Mouse (Mus musculus) CH12F3 (cell line): ENCODE measurements around the gene Mgst3.

ENCODE experiments used
- in situ Hi-C: fragments of 300-500 bp; cut with MboI; formaldehyde crosslinking; loops from 2 replicates; pipeline ENCODE4 v1.14.3; 2020; ENCODE audit warnings: low sequenced_read_pairs

Mgst3 gene

DNA sequence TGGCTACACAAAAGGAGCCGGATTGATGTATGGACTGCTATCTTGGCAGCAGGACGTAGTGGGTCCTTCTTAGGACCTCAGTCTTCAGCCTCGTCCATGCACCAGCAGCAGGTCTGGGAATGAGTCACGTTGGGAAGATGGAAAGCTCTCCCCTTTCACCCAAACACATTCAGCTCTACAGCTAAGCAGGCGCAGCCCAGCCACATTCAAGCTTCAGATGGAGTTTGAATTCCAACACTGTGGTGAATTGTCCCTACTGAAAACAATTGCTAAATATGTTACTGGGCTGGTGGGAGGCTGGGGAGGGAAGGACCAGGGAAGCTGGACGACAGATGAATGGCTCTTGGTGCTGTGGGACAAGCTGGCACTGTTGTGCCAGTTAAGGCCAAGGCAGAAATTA is 5.1 kb downstream of the Mgst3 start:
- in situ Hi-C loops: no loop called here

DNA sequence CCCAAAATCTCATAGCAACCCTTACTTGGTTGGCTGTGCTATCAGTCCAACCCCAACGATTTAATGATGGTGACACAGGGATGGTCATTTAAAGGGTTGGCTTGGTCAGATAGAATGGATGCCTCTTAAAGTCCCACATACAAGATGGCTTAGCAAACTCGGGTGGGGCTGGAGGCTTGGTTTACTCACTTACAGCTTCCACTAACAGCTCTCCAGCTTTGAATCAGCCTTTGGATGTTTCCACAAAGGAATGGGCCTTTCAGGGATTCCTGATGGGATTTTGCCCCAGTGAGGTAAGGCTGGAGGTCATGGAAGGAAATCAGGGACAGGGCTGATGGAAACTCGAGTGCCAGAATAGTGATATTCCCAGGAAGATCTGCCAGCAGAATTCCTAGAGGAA is 5.8 kb downstream of the Mgst3 start:
- in situ Hi-C loops: no loop called here

DNA sequence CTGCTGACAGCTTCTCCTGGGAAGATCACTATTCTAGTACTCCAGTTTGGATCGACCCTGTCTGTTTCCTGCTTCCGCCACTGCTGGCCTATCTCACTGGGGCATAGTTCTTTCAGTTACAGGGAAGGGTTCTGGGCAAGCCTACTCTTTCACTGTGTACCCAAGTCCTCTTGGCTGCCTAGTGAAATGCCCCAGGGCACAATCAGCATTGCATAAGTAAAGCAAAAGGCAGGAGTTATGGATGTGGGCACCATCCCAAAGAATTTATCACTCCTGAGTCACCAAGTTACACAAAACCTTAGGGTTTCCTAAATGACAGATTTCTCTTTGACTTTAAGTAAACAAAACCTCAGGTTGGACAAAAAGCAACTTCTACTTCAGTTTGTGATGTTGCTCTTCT is 6.3 kb downstream of the Mgst3 start:
- in situ Hi-C loops: no loop called here

DNA sequence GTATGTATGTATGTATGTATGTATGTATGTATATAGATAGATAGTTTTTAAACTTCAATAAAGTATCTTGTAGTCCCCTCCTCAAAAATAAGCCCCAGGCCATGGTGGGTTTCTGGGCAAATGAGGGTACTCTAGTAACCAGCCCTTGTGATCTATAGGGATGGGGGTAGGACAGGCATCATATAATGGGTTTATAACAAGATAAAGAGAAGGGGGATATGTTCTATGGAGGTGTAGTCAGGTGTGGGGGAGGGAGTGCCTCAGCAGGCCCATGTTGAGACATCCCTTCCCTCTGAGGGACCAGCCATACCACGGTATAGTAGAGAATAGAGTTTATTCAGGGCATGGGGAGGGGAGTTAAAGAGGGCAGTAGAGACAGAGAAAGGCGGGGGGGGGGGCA is 7.2 kb downstream of the Mgst3 start:
- in situ Hi-C loops: no loop called here

DNA sequence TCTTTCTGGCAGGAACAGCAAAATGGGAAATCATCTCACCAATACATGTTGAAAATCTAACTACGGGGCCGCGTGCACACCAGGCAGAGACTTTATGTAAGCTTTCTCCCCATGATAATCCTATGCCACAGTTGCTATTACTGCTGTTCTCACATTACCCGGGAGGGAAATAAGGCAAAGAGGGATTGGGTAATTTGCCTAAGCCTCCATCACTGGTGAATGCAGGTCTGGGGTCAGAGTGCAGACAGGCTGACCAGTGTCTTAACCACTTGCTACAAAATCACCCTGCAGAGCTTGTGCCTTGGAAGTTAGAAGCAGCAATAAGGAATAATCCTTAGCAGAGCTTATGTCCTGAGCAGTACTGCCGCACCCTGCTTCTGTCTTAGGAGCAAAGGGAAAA is 8.0 kb downstream of the Mgst3 start:
- in situ Hi-C loops: no loop called here

DNA sequence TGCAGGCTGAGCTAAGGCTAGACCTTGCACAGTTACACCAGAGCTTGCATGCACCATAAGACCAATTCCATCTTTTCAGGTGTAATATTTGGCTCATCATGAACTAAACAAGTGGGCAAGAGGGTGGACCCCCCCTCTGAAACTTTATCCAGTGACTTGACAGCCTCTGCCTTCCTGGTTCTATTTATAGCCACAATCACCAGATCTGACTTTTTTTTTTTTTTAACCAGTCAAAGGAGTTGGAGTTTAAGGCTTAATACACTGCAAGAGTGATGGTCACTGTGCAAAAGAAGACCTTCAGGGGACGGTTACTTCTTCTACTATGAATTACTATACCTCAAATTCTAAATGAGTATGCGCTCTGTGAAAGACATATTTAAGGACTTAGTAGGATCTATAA is 8.4 kb downstream of the Mgst3 start:
- in situ Hi-C loops: no loop called here

DNA sequence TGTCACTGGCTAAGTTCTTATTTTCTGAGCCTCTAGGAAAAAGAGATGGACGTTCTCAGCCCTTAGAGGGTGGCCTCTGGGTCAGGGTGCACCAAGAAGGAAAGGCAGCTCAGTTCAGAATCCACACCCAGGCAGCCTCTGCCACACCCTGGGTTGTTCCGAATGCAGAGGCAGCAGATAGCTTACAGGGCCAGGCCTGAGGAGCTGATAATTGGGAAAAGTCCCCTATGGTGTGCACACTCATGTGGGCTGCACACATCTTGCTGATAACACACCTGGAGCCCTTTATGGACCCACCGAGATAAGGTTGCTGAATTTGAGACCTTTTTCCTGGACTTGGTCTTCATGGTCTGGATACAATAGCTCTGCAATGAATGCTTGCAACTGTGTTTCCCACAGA is 9.5 kb downstream of the Mgst3 start:
- in situ Hi-C loops: no loop called here

DNA sequence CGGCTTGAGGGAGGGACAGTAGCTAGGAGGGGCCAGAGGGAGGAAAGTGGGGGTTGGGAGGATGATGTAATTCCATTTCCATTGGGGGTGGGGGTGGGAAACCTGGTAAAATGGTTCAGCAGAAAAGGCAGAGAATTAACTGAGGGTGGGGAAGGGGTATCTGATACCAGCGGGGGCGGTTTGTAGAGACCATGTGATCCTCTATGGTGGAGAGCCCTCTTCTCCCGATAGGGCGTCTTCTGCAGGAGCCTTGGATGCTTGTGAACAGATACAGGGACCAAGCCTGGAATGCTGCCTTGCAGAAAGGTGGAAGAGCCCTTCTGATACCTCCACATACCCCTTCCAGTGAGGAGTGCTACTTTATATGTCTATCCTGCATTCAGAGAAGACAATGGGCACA is 10.5 kb downstream of the Mgst3 start:
- in situ Hi-C loops: no loop called here

DNA sequence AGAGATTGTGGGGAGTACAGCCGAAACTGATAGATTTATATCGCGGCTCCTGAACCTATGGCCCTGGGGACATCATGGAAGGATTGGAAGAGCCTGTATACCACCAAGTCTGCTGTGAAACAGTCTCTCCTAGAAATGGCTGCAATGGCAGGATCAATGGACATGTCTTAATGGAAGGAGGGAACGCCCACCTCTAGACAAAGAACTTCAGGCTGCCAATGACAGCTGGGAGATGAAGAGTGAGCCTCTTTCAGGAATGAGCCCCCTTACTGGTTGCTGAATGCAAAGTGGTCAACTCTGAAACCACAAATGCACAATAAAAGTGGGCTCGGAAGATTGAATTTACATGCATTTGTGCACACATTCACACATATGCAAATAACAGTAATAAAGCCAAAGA is 10.9 kb downstream of the Mgst3 start:
- in situ Hi-C loops: no loop called here

DNA sequence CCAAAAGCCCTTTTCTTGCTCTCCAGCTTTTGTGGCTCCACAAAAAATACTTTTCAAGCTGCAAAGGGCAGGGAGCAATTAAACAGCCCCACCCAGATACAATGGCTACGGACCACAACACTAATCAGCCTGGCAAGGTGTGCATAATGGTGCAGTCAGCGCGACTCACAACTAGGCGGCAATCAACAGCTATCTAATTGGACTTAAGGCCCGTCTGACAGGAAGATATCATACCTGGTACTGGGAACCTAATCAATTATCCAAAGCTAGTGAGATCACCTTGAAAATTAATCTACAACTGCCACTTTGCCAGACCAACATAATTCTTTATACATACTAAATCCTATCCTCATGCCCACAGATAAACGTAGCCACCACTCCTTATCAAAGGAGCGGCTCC is 11.3 kb downstream of the Mgst3 start:
- in situ Hi-C loops: no loop called here

DNA sequence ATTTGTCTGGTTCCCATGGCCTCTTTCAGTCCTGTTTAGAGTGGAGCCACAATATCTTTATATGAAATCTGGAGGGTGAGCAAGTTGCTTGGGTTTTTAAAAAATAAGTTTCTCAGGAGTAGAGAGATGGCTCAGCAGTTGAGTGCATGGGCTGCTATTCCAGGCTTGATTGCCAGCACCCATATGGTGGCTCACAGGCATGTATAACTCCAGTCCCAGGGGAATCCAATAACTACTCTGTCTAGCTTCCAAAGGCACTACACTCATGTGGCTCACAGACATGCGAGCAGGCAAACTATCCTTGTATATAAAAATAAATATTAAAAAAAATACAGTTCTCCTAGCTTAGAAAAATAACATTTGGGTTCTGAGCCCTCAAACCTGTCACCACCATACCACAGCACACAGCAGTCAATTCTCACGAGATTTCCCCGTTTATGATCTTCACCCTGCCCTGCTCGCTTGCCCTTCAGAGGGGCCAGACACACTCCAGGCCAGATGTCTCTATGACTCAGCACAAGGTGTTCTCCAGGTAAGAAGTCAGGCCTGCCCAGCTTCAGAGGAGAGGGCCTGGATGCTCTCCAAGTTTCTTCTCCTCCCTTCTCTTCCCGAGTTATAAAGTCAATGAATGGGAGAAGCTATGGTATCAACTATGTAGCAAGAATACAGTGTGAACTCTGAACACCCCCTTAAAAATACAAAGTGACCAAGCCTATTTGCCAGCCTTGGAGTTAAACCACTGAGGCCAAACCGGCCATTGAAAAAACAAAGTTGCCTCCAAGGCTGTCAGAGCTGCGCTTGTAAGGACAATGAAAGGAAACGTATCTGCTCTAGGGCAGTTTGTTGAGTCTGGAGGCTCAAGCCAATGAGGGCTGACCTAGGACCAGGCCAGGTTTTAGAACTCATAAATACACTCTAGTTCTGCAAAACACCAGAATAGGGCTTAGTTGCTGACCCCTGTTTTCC is 12.3 kb downstream of the Mgst3 start:
- in situ Hi-C loops: no loop called here

DNA sequence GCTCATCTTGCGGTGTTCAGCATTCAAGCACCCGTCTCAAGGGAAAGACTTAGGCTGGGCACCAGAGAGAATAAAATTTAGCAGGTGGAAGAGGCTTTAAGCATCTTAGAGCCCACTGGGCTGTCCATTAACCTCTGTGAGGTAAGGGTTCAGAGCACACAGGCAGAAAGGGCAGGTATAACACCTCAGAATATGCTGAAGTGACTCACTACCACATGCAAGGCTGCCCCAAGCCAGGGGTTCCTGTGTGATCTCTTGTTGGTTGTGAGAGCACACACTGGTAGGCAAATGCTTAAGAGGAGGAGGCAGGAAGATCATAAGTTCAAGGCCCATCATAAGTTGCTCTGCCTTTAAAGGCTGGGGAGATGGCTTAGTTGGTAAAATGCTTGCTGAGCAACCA is 13.4 kb downstream of the Mgst3 start:
- in situ Hi-C loops: no loop called here

DNA sequence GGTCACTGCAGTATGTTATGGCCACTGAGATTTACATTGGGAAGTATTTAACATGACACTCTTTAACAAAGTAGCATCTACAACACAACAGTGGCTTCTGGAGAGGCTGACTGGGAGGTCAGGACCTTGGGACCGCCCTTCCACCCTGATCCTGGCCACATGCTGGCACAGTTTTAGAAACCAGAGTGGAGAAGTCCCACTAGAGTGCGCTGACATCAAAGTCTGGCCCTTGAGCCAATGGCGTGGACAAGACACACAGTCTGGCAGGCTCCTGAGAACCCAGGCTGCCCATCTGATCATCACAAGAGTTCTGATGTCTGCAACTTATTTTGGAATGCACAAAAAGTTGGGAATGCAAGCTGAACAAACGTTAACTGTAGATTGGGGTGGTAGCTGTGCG is 13.9 kb downstream of the Mgst3 start:
- in situ Hi-C loops: no loop called here

DNA sequence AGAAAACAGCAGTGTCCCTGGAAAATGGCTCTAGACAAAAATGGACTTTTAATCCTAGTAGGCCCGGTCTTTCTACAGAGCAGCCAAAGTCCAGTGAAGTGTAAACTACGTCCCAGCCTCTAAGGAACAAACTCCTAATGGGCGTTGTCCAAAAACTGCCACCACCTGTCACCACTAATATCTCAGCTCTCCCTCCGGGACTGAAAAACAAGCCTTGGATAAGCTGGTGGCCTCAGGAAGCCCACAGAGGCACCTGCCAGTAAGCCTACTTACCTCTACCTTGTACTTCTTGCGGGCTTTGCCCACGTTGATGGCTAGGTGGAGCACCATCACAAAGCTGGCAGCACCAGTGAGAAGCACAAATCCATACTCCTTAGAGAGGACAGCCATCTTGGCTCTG is 15.6 kb downstream of the Mgst3 start:
- in situ Hi-C loops: no loop called here

DNA sequence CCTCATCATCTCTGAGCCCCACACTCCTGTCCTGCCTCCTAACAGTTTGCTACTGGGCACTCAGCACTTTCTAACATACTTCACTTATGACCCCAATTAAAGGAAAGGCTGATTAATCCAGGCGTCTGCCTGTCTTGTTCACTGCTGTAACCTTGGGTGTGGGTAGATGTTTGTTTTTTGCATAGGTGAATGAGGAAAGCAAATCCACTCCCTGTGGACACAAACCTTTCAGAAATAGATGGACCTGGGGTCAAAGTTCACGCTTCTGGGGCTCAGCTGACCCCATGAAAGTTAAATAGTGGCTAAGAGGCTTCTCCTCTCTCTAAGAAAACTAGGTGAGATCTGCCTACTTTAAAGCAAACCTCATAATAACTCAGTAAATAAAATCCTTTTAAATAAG is 18.7 kb downstream of the Mgst3 start:
- in situ Hi-C loops: no loop called here

DNA sequence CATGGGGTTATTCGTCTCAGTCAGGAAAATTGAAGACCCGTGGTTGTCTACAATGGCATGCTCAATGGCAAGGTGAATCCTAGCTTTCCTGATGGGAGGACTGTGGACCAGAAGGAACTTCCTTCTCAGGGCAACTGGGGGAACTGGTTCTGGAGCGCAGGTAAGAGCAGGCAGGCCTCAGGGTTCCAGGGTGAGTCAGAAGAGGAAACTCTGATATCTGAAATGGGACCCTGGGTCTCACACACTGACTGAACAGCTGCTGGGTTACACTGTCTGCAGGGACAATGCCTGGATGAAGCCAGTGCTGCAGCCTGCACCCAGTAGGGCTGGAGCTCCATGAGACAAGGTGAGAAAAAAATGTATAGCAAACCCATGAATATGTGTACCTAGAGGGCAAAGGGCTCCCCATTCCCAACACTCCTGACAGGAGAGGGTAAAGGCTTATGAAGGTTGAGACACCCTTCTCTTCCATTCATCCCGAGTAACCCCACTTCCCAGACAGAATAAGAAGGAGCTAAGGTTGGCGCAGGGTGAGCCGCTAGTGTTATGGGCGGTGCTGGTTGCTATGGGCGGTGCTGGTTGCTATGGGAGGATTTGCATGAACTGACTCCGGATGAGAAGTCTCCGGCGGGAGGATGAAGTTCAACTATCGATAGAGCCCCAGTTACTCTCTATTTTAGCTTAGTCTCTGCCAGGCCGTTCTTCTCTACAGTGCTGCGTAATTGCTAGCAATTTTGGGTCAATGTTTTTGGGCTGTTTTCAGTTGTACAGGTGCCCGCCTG is 19.4 kb downstream of the Mgst3 start:
- in situ Hi-C loops: no loop called here

DNA sequence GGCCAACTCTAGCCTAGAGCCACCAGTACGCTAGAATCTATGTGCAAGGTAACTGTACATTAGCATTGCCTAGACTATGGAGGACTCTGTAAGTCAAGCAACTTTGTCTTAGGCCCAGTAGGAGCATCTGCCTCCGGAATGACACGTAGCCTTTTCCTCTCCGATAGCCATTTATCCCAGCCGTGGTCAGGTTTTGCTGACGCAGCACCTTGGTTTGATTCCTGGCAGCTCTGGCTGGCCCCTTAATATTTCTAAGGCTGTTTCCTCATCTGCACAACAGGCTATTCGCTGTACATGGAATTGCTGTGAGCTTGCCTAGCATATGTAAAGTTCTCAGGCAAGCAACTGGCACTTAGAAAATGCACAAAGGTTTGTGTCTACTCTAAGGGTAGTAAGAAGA is 20.9 kb downstream of the Mgst3 start:
- in situ Hi-C loops: no loop called here

DNA sequence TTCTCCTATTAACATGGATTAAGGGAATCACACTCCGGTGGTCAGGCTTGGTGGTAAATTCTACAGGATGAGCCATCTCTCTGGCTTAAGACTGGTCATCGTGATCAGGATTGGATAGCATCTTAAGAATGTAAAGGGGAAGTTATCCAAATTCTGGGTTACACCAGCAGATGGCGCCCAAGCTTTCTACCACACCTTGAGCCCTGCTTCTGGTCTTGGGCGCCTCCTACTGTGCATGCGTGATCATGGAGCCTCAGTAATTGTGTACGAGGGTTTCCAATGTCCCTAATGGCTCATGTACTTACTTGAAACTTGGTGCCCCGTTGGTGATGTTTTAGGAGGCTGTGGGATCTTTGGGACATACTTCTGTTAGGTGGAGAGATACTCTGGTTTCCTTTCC is 23.7 kb downstream of the Mgst3 start:
- in situ Hi-C loops: no loop called here

DNA sequence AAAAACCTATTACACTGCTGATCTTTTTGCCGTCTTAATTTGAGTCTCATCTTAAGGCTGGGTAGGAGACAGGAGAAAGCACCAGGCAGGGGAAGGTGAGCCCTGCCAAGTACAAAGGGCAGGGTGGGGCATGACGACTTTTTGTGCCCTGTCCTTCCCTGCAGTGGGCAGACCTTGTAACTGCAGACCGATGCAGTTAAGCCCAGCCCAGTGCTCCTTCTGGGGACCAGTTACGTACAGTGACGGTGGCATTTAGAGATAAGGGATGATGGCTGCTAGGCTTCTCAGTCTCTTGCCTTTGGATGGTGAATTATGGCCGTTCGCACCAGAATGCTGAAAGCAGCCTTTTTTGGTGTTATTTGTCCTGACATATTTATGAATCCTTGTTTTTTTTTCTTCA is 25.1 kb downstream of the Mgst3 start:
- in situ Hi-C loops: no loop called here

DNA sequence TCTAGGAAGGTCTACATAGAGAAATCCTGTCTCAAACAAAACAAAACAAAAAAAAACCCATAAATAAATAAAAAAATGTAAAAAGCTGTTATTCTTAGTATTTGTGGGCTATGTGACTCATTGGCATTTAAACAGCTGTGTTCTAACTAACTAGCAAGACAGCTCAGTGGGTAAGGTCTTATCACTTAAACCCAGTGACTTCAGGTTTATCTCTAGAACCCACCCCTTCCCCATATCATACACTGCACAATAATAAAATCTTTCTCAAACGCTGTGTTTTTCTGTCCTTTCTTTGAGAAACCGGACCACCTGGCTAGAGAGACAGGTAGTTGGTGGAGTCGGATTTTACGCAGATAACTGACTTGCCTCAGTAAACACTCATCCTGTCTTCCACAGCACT is 25.6 kb downstream of the Mgst3 start:
- in situ Hi-C loops: no loop called here

DNA sequence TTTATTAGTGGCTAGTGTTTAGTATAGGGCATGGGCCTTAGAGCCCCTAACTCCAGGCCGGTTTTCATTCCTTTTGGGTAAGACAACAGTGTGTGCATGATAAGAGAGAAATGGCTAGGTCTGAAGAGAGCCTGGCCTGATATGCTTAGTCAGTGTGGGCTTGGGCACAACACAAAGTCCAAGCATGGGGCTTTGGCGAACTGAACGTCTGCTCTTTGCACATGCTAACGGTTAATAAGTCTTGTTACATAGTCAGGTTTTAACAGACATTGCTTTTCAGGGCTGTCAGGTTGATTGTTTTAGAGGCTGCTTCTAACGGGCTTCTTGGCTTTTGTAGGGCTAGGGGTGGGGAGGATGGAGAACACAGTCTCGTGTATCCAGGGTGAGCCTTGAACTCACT is 27.0 kb downstream of the Mgst3 start:
- in situ Hi-C loops: no loop called here

DNA sequence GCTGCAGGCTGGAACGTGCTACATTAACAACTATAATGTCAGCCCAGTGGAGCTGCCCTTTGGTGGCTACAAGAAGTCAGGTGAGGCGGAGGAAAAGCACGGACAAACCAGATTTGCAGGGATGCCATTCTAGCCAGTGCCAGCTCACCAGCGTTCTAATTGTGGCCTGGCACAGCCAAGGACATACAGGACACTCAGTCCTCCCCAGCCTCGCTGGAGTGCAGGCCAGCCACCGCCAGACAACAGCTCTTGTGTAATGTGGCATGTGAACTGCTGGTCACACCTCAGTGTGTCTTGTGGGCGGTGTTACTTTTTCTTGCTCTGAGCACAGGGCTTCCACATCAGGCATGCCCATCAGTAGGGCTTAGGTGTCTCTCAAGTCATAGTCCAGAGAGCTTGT is 27.8 kb downstream of the Mgst3 start:
- in situ Hi-C loops: no loop called here
